Mouse (Mus musculus): ENCODE data around the gene Thsd4. TPM values are rescaled to one million over a fixed set of nuclear protein-coding genes. Genes with fewer than 3 reads are reported as not detected.
A peak's percentile ranks its signal among the peaks of the same experiment; 100 is the strongest.

The Thsd4 gene
- total RNA-seq, 2 experiments from 2014 or later, result 5.0 to 5.5 TPM

DNA sequence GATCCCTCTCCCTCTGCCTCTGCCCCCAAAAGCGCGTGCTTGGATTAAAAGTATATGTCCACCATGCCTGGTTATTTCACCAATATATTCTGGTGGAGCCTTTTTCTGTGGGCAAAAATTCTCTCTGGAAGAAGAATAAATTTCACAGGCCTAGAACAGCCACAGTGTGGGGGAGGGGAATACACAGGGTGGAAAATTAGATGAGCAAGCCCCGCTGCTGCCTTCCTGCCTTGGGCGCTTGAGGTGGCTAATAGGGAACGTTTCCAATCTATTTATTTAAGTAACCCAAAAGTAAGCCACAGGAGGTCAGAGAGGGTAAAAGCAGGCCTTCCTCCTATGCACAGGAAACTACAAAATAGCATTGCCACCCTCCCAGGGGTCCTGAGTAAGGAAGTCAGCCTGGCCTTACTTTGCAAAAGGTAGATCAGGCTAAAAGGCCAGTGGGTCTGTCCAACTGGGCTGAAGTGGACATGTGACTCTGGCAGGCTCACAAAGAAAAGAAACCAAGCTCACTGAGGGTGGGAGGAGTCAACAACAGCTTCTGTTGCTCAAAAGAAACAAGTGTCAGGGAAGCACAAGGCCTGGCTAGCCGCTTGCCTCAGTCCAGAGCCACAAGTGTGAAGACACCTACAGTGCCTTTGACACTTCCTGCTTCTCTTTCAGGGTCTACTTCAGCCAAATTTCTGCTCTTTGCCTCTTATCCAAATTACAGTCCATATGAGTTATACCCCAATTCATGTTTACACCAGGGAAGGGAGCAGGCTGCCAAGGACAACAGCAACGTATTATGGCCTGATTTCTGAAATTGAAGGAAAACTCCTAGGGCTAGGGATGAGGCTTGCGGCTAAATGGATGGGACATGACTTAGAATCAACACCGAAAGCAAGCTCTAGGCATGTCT, 289.6 kb downstream of the Thsd4 start:
- Histone ChIP-seq H3K27ac (no peak overlapping the region), H3K4me3 (no peak overlapping the region)
- intact Hi-C loops (cut with DNase I), result loop anchor here (10.0 kb wide), 1 partner anchor 237 kb away; no protein-coding TSS in a partner anchor
- no peak for DNase-seq (ENCODE audit: extremely low spot score in 1 of 2, low spot score in 2 of 2)
- TF ChIP-seq CTCF (IDR thresholded peaks at IDR 0.05), result no peak

DNA sequence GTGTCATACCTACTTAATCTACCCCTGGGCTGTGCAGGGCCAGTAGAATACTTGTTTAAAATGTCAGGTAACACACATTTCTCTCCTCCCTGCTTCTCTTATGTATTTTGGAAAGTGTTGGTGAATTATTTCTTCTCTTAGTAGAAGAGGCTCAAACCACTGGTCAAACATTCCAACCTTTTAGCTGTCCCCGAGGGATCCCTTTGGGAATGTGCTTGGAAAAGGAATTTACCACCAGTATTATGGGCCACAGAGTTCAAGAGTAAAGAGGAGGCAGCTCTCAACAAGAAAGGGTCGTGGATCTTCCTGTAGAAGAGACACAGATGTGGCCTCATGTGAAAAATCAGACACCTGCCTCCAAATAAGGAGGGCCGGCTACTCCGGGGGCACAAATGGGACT, 292.4 kb downstream of the Thsd4 start:
- TF ChIP-seq CTCF (IDR thresholded peaks at IDR 0.05), result no peak
- intact Hi-C loops (cut with DNase I), result no loop called here
- H3K4me3 ChIP-seq, result no peak overlapping the region
- no peak overlapping the region for H3K27ac ChIP-seq
- no peak for DNase-seq (ENCODE audit: extremely low spot score in 1 of 2, low spot score in 2 of 2)

DNA sequence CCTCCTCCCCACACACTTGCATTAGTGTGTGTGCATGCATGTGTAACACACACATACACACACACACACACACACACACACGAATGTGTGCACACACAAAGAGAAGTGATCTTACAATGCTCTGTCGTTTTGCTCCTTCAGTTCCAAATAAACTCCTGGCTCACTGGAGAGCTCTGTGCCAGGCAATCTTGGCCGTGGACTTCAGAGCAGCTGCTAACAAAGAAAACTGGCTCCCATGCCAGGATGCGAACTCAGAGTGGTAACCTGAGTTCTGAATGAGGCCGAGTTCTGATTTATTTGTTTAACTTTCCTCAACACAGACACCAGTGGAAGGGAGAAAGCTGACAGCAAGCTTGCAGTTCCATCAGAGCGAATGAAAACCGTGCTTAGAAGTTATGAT, 294.1 kb downstream of the Thsd4 start:
- no peak for DNase-seq (ENCODE audit: extremely low spot score in 1 of 2, low spot score in 2 of 2)
- intact Hi-C loops (cut with DNase I), result no loop called here
- no peak overlapping the region; the same call in 1 of the 2 replicates for H3K27ac ChIP-seq
- H3K4me3 ChIP-seq, result no peak overlapping the region
- no peak for TF ChIP-seq CTCF (IDR thresholded peaks at IDR 0.05)

DNA sequence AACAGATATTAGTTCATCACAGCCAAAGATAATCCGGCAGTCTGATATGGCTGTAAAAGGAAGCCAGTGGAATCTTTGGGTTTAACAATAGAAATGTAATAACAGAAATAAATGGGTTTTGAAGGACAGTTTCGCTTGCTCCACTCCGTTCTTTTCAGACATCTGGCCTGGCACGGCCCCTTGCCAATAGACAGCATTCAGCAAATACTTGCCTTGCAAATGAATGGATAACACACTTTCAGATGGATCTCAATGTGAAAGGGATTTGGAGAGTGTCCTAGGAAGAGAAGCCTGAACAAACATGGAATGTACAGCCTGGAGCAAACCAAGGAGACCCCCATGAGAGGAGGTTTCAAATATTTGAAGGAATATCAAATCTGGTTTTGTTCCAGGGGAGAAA, 295.2 kb downstream of the Thsd4 start:
- intact Hi-C loops (cut with DNase I), result no loop called here
- H3K4me3 ChIP-seq, result no peak overlapping the region
- no peak for TF ChIP-seq CTCF (IDR thresholded peaks at IDR 0.05)
- no peak for DNase-seq (ENCODE audit: extremely low spot score in 1 of 2, low spot score in 2 of 2)
- H3K27ac ChIP-seq, result no peak overlapping the region; the same call in 1 of the 2 replicates

DNA sequence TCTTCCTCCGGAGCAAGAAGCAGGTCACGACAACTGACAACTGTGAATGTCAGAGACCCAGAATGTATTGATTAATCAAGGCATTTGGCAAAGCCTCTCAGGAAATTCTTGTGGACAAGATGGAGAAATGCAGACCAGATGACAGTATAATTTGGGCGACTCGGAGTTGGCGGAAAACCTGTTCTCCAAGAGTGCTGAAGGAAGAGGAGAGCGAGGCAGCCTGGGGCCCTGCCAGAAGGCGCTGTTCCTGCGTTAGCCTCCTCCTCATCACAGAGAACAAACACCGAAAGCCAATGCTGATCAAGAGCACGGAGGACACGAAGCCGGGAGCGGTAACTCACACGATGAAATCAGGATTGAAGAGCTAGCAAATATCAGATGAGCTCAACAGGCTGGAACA, 295.7 kb downstream of the Thsd4 start:
- Histone ChIP-seq H3K27ac (peak overlapping the region; percentile 32; the same call in 1 of the 2 replicates), H3K4me3 (no peak overlapping the region)
- DNase-seq (ENCODE audit: extremely low spot score in 1 of 2, low spot score in 2 of 2), result peak; percentile 20 to 44
- TF ChIP-seq CTCF (IDR thresholded peaks at IDR 0.05), result no peak
- intact Hi-C loops (cut with DNase I), result no loop called here

DNA sequence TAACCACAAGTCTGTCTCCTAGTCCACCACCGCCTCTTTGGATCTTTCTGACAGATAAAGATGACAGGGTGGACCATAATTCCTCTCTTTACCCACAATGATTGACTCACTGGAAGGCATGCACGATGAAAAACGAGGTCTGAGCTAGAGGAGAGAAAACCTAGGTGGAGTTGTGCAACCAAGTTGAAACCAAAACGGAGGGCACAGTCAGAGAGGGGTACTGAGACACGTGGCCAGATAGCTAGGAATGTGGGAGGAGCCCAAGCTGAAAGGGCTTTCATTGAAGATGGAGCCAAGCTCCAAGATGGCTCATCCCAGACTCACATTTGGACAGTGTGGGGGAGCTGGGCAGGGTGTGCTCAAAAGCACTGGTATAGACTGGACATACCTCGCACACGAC, 296.4 kb downstream of the Thsd4 start:
- no peak for DNase-seq (ENCODE audit: extremely low spot score in 1 of 2, low spot score in 2 of 2)
- no peak overlapping the region for H3K4me3 ChIP-seq
- no peak overlapping the region for H3K27ac ChIP-seq
- intact Hi-C loops (cut with DNase I), result no loop called here
- TF ChIP-seq CTCF (IDR thresholded peaks at IDR 0.05), result no peak

DNA sequence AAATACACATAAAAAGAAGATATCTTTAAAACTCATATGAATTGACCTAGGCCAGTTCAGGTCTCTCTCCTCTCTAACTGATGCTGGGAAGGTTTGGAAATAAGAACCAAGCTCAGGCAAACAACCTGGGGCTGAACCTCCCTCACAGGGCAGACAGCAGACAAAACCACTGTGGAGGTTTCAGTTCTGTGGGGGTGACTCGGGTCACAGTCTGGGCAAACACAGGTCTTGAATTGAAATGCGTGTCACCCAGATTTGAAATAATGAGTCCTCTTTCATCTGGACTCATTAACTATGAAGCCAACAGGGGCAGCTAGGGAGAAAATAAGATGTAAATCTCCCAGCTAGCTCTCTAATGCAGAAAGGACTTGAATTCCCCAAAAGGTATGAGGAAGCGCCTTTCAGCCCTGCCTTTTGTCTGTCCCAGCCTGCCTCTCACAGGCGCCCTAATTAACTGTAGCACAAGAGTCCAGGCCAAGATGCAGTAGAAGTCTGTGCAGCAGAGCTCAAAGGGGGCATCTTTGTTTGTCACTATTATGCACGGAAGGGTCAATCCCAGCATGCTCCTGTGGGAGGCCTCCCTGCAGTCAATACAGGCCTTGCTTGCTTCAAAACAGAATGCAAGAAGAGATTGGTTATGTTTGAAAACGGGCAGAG, 297.7 kb downstream of the Thsd4 start:
- no peak for TF ChIP-seq CTCF (IDR thresholded peaks at IDR 0.05)
- Histone ChIP-seq H3K27ac (no peak overlapping the region), H3K4me3 (no peak overlapping the region)
- intact Hi-C loops (cut with DNase I), result no loop called here
- no peak for DNase-seq (ENCODE audit: extremely low spot score in 1 of 2, low spot score in 2 of 2)

DNA sequence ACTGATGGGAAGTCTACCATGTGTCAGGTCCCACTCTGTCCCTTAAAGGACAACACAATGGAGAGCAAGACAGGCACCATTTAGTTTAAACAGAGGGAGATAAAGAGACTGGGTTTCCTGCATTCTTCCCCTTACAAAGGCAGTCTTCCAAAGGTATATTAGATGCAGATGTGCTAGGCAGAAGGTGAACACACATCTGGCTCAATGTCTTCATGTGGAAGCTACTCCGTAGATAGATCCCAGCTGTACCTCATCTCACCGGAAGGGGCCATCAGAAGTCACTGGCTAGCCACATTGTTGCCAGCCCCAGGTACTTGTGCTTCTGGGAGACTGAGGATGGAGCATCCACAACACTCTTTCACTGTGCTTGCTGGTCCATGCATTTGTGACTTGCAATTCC, 301.4 kb downstream of the Thsd4 start:
- no peak for TF ChIP-seq CTCF (IDR thresholded peaks at IDR 0.05)
- Histone ChIP-seq H3K4me3 (no peak overlapping the region), H3K27ac (no peak overlapping the region)
- intact Hi-C loops (cut with DNase I), result no loop called here
- no peak for DNase-seq (ENCODE audit: extremely low spot score in 1 of 2, low spot score in 2 of 2)

DNA sequence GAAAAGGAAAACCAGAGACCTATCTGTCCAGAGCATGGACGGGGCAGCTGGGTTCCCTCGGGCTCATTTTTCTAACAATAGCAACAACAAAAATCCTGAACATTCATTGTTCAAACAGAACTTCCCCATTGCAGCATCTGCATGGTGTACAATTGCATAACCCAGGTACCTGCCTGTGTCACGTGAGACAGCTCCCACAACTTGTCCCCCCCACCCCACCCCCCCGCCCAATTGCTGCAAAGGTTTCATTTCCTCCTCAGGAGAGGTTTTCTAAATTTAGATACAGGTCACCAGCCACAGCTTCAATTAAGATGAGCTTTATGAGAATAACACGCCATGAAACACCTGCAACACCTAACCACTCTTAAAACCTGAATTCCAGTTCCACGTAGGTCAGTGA, 303.4 kb downstream of the Thsd4 start:
- no peak for DNase-seq (ENCODE audit: extremely low spot score in 1 of 2, low spot score in 2 of 2)
- H3K27ac ChIP-seq, result no peak overlapping the region
- no peak overlapping the region for H3K4me3 ChIP-seq
- TF ChIP-seq CTCF (IDR thresholded peaks at IDR 0.05), result no peak
- intact Hi-C loops (cut with DNase I), result no loop called here

DNA sequence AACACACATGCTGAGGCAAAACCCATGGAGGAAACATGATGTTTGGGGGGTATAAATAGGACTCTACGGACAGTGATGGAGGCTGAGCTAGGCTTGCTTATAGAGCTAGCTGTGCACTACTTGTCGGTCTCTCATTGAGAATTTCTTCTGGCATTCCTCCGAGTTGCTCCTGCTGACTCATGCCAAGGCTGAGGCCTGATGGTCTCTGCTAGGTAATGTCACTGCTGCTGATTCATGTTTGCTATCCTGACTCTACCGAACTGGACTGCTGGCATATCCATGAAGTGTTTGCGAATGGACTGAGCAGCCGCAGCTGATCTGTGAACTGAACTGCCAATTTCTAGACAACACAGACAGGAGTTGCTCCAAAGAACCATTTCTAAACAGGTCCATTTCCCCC, 305.8 kb downstream of the Thsd4 start:
- H3K4me3 ChIP-seq, result no peak overlapping the region
- intact Hi-C loops (cut with DNase I), result no loop called here
- no peak for TF ChIP-seq CTCF (IDR thresholded peaks at IDR 0.05)
- DNase-seq (ENCODE audit: extremely low spot score in 1 of 2, low spot score in 2 of 2), result no peak
- no peak overlapping the region for H3K27ac ChIP-seq

DNA sequence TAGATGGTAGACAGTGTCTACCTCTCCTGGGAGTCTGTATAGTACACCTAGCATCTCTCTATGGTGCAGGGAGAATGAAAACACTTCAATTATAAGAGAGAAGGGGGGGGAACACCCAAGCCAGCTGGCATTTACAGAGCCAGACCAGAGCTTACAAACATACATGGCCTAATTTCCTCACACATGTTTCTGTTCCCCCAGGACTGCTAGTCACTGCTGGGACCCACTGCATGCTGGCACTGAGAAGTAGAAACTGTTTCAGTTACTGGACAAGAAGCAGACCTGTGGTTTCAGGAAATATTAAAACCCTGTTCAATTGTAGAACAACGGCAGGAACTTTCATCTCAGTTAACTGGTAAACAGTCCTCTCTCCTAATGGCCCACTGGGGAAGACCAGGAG, 308.7 kb downstream of the Thsd4 start:
- H3K4me3 ChIP-seq, result no peak overlapping the region
- no peak overlapping the region for H3K27ac ChIP-seq
- TF ChIP-seq CTCF (IDR thresholded peaks at IDR 0.05), result no peak
- no peak for DNase-seq (ENCODE audit: extremely low spot score in 1 of 2, low spot score in 2 of 2)
- intact Hi-C loops (cut with DNase I), result no loop called here

DNA sequence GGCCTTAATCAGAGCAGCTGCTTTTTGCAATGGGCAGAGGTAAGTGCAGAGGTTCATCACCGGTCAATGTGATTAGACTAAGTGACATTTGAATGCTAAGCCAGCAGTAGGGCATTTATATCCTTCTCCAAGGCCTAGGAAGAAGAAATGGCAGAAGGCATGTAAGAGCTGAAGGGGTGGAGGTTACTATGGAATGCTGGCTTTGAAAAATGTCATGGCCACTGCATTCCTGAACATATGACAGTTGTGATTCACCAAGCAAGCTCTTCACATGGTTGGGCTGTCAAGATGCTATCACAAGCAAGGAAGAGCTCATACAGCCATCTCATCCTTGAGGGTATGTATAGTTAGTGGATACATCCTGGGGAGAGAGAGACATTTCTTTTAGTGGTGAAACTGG, 313.0 kb downstream of the Thsd4 start:
- Histone ChIP-seq H3K4me3 (no peak overlapping the region), H3K27ac (no peak overlapping the region)
- intact Hi-C loops (cut with DNase I), result no loop called here
- no peak for DNase-seq (ENCODE audit: extremely low spot score in 1 of 2, low spot score in 2 of 2)
- no peak for TF ChIP-seq CTCF (IDR thresholded peaks at IDR 0.05)

Data from left cerebral cortex, adult 2 months (tissue).